Mouse (Mus musculus) brown adipose tissue, adult 24 weeks (tissue): ENCODE results near the gene Borcs7. TPM values are rescaled to one million over a fixed set of nuclear protein-coding genes. Genes with fewer than 3 reads are reported as not detected.

Source experiments
- H3K27ac ChIP-seq: fragments of 200-500 bp; replicated peaks from 2 replicates; pipeline ENCODE4 v1.5.1; 2012; ENCODE audit warnings: low read depth, mild to moderate bottlenecking, low read length
- H3K4me1 ChIP-seq: fragments of 200-500 bp; 2 replicates; pipeline ENCODE4 v1.6.1; 2012; ENCODE audit warnings: low read length, mixed read lengths; ENCODE audit not compliant: control insufficient read depth, insufficient read depth, insufficient read length
- H3K4me3 ChIP-seq: fragments of 200-500 bp; 2 replicates; pipeline ENCODE4 v1.5.1; 2012; ENCODE audit warnings: low read depth, mild to moderate bottlenecking, low read length, moderate library complexity; ENCODE audit not compliant: insufficient read depth
- polyA plus RNA-seq: library from polyadenylated mRNA; stranded (reverse); fragments of >200 nt; gene quantifications from 2 replicates; pipeline ENCODE4 v1.2.4, GENCODE M21; 2012; ENCODE audit not compliant: missing spikeins, insufficient read depth, insufficient read length

The Borcs7 gene
- 20.4 and 24.7 TPM in 2 replicates for polyA plus RNA-seq

GRCm38 (mm10) chr19:46689460-46690372, at the start of gene Borcs7:
Gene Borcs7, plus strand, starts transcription at chr19:46689906.
- Histone ChIP-seq H3K4me3 (peak within 1 kb of the TSS; percentile 93), H3K4me1 (peaks cover 3% of the 10 kb centered on the region; the same call in 1 of the 2 replicates), H3K27ac (peak within 1 kb of the TSS; percentile 97)

DNA sequence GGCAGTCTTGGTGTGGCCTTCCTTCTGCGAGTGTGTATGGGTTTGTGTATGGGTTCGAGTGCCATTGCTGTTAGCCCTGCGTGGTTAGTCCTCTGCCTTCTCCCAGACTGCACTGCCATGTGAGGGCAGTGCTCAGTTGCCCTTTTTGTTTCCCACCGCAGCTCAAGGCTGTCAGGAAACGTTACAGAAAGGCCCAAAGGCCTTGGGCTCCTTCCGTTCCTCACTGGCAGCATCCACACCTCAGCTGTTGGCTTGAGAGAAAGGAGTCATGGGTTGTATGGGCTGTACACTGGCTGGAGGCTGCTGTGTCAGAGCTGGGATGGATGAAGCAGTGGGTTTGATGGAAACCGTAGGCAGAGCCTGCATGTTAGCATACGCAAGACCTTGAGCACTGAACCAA, 48.9 kb upstream of the Borcs7 start:
- Histone ChIP-seq H3K4me3 (no peak overlapping the region), H3K4me1 (peaks cover 62% of the 10 kb centered on the region), H3K27ac (no peak overlapping the region)

DNA sequence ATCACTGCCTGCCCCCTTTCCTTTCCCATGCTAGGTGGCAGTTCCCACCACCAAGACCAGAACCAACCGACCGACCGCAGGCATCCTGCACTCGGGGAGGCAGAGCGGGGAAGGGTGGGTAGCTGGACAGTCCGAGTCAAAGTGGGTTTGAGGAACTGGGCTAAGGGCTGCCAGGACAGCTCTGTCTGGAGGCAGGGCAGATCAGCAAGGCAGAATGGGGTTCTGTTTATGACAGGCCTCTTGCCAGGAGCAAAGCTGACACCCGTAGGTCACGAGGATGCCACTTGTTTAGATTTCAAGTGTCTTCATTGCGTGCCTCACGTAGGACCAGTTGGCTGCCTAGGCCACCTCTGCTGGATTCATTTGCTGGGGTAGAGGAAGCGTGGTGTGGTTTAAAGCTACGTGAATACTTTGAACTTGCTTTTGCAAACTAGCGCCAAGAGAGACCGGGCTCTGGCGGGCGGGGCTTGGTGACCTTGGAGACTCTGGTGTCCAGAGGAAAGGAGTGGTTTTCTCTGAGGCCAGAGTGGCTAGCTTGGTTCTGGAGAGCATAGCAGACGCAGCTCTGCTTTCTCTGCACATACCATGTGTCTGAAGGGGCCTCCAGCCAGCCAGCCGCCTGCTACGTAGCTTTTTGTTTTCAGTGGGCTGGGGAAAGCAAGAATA, 48.2 kb upstream of the Borcs7 start:
- H3K4me3 ChIP-seq, result no peak overlapping the region
- H3K4me1 ChIP-seq, result peaks cover 60% of the 10 kb centered on the region
- peak overlapping the region; percentile 87 for H3K27ac ChIP-seq

DNA sequence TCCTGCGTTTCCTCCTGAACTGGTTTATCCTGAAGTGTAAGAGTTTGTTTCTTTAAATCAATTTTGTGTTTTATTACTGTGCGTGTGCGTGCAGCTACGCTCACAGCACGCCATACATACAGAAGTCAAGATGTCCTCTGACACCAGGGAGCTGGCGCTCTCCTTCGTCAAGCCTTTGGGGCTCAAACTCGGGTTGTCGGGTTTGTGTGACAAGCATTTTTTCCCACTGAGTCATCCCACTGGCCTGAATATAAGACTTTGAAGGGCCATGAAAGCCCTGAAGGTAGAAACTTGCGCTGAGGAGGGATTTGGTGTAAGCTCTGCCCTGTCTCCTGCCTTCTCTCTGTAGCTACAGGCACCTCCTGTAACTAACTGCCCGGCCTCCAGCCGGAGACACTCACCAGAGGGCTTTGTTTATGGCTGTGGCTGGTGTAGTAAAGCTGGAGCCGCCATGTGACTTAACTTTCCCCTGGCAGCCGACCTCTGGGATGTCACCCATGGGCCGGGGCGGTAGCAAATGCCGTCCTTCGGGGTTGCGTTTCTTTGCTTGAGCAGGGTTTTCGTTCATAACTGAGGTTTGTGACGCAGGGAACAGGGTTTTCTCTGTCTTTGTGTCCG, 47.5 kb upstream of the Borcs7 start:
- no peak overlapping the region for H3K4me3 ChIP-seq
- peaks cover 60% of the 10 kb centered on the region for H3K4me1 ChIP-seq
- H3K27ac ChIP-seq, result peak overlapping the region; percentile 87

- H3K27ac ChIP-seq, result peak overlapping the region; percentile 87
- H3K4me3 ChIP-seq, result no peak overlapping the region
- H3K4me1 ChIP-seq, result peaks cover 60% of the 10 kb centered on the region
Observed at GRCm38 (mm10) chr19:46643236-46643635, 46.5 kb upstream of the Borcs7 start.

DNA sequence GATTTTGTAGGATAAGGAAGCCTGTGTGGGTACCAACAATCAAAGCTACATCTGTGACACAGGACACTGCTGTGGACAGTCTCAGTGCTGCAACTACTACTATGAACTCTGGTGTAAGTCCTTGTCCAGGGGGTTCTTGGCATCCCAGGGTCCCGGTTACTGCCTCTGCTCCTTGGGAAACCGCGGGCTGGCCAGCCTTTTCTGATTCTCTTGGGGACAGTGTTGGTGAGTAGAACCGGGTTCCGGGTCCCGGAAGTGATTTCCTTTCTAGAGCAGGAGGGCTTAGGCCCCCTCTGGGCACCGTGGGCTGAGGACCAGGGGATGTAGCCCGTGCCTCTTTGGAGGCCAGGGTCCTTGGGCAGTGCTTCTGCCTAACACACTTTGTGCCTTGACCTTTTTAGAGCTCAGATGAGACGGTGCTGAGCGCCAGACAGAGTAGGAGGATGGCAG, 45.3 kb upstream of the Borcs7 start:
- peak overlapping the region; percentile 87 for H3K27ac ChIP-seq
- H3K4me3 ChIP-seq, result 0 out of 2 replicates have a peak overlapping the region, but pooled peaks have one; percentile 0
- H3K4me1 ChIP-seq, result peaks cover 58% of the 10 kb centered on the region

DNA sequence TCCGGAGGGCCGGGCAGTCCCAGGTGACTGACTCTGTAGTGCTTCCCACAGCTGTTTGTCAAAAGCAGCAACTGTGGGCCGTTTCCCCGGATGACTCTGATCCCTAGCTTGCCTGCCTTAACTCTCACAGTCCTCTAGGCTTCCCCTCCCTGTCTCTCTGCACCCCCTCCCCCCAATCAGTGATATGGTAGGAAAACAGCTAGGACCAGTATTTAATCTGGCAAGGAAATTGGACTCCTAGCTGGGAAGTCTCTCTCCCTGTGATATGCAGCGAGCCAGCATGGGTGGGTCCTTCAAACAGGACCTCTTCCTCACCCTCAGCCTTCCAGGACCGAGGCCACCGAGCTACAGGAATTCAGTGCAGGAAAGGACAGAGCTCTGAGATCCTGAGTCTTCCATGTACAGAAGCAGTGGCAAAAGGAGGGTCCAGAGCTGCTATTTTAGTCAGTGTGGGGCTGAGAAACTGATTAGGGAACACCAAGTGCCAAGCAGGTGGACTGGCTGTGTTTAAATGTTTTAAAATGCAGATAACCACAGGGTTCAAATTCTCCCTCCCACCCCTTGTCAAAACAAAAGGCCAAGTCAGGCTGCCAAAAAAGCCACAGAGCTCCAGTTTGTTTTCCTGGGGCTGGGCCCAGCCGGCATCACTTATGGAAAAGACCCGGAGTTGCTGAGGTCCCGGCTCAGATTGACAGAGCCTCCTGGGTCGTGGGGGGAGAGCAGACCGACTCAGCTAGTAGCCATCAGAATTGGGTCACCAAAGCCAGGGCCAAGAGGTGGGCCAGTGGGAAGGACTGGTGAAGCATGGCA, 44.7 kb upstream of the Borcs7 start:
- 0 out of 2 replicates have a peak overlapping the region, but pooled peaks have one; percentile 0 for H3K4me3 ChIP-seq
- H3K4me1 ChIP-seq, result peaks cover 57% of the 10 kb centered on the region
- peak overlapping the region; percentile 87 for H3K27ac ChIP-seq

GRCm38 (mm10) chr19:46646041-46646481, 43.6 kb upstream of the Borcs7 start:
- Histone ChIP-seq H3K4me1 (peaks cover 49% of the 10 kb centered on the region), H3K27ac (peak overlapping the region; percentile 87), H3K4me3 (peak overlapping the region; percentile 42)

DNA sequence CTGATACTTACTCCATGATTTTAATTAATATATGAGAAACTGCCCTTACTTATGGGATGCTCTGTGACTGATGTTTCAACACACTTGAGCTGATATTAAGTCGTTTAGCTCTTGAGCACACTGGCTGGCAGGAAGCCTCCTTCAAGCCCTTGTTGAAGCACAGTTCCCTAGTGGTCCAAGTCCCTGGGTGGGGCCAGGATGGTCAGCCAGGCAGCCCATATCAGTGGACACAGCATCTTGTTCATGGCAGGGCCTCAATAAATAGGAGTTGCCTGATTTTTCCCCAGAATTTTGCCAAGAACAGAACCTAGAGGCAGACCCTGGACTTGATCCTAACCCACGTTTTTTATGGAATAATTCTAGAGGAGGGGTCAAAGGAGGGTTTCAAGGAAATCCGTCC, 42.5 kb upstream of the Borcs7 start:
- H3K4me1 ChIP-seq, result peaks cover 39% of the 10 kb centered on the region
- H3K27ac ChIP-seq, result no peak overlapping the region
- no peak overlapping the region for H3K4me3 ChIP-seq

- Histone ChIP-seq H3K27ac (no peak overlapping the region), H3K4me1 (peaks cover 33% of the 10 kb centered on the region)
Observed at GRCm38 (mm10) chr19:46647850-46648249, 41.9 kb upstream of the Borcs7 start.

GRCm38 (mm10) chr19:46648565-46648964, 41.1 kb upstream of the Borcs7 start:
- Histone ChIP-seq H3K27ac (no peak overlapping the region), H3K4me1 (peaks cover 26% of the 10 kb centered on the region), H3K4me3 (no peak overlapping the region)

More at GRCm38 (mm10) chr19:46647850-46648249, 41.9 kb upstream of the Borcs7 start:
- H3K4me3 ChIP-seq, result no peak overlapping the region

DNA sequence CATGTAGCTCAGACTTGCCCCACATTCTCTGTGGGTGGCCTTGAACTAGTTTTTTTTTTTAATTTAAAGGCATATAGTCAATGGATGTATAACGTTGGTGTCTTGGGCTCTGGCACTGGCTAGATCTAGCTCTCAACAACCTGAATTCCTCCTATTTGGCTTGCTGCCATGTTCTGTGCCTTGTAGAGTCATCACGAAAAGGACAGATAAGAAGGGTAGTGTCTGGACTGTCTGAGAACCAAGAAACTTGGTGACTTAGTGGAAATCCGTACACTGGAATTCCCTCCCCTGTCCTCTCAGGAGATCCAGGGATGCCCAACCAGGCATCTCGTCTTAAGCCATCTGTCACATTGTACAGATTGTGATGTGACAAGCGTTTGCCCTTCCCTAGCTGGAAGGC, 36.5 kb upstream of the Borcs7 start:
- Histone ChIP-seq H3K27ac (no peak overlapping the region), H3K4me1 (peaks cover 2% of the 10 kb centered on the region; the same call in 1 of the 2 replicates), H3K4me3 (no peak overlapping the region)

GRCm38 (mm10) chr19:46653616-46654235, 36.0 kb upstream of the Borcs7 start:
- H3K27ac ChIP-seq, result no peak overlapping the region
- H3K4me1 ChIP-seq, result peaks cover 2% of the 10 kb centered on the region; the same call in 1 of the 2 replicates
- no peak overlapping the region for H3K4me3 ChIP-seq

DNA sequence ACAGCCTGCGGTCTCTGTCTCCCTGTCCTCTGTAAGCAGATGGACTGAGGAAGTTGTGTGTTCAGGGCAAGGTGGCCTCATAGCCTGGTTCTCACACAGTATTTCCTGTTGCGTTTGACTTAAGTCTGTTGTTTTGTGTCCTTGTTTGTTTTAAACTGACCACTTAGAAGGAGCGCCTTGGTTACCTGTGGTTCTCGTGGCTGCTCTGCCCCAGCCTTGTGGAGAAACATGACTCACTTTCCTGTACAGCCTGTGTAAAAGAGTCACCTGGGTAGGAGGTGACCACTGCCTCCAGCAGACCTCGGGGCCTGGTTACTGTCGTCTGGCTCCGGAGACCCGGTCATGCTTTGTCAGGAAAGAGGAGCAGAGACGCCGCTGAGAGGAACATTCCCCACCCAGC, 34.1 kb upstream of the Borcs7 start:
- no peak overlapping the region for H3K27ac ChIP-seq
- H3K4me1 ChIP-seq, result no peaks in the 10 kb centered on the region

More for the DNA sequence above, 34.1 kb upstream of the Borcs7 start:
- no peak overlapping the region for H3K4me3 ChIP-seq
